Mouse (Mus musculus) left cerebral cortex, postnatal 4 days (tissue): Measurements from ENCODE around the gene Lhfpl2. TPM values are rescaled to one million over a fixed set of nuclear protein-coding genes. Genes with fewer than 3 reads are reported as not detected.

Experiments used
- DNase-seq: peaks from one replicate; pipeline ENCODE4 v3.0.0-alpha.2; 2022
- intact Hi-C: fragments of 180-260 bp; cut with DNase I; formaldehyde crosslinking; loops from one replicate; pipeline ENCODE4 v1.15.1; 2025
- total RNA-seq, 2 experiments: library from RNA; stranded (reverse); gene quantifications; 2 replicates each; pipeline ENCODE4 v1.2.3; 2021

The Lhfpl2 gene
- total RNA-seq, 2 experiments from 2014 or later: 23.1 to 26.7 TPM

- DNase-seq: no peak
- intact Hi-C loops: no loop called here
These were observed 114.0 kb downstream of the Lhfpl2 start for GRCm38 (mm10) chr13:94171612-94172011.

- no peak for DNase-seq
- intact Hi-C loops: no loop called here
These were observed 115.1 kb downstream of the Lhfpl2 start for GRCm38 (mm10) chr13:94172533-94173310.

DNA sequence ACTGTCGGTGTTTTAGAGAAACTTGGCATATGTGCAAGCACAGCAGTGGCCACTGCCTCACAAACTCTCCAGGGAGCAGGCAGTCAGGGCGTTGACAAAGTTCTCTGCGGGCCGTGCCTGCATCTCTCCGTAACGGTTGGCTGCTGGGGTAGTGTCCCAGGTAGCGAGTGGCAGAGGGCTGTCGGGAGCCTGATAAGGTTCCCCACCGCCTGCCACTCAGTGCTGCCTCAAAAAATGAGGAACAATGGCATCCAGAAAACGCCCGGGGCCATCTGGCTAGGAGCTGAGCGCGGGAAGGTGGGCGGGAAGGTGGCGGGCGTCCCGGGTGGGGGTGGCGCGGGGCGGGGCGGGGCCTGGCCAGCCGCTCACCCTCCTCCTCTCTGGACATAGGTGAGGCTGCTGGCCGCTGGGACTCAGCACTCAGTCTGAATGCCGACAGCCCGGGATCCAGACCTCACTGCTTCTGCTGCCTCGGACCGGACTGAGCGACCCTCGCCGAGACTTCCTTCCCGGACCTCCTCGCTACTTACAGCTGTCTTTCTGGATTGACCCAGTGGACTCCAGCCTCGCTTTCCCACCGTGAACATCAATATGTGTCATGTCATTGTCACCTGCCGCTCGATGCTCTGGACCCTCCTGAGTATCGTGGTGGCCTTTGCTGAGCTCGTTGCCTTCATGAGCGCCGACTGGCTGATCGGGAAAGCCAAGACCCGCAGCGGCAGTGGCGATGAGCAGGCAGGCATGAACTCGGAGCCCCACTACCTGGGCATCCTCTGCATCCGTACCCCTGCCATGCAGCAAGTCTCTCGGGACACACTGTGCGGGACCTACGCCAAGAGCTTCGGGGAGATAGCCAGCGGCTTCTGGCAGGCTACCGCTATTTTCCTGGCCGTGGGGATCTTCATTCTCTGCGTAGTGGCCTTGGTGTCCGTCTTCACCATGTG is 116.3 kb downstream of the Lhfpl2 start:
- intact Hi-C loops: no loop called here

DNA sequence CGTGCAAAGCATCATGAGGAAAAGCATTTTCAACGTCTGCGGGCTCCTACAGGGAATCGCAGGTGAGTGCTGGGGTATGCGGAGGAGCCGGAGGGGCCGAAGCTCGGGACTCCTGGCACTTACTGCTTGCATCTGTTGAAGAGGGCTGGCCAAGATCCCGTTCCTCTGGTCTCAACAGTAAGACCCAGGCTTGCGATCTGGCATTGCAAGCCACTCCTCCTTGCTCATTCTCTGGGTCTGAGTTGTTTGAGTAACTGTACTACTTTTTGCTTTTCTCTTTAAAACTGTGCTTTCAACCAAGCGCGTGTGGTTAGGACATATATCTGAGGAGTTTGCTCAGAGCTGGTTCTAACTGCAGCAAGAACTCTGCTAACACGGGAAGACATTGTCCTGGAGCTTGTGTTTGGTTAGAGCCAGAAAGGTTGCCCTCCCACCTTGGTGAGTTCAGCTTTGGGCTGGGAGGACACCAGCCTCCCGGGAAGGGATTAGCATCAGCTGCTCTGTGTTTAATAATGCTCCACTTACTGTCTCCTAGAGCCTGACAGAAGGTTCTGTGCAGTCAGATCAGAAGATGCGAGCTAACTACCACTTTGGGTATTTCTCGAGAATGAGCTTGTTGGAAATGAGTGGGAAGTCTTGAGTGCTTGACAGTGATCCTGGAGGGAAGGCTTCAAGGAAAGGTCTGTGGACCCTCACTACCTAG is 117.1 kb downstream of the Lhfpl2 start:
- intact Hi-C loops: no loop called here
- peak; percentile 70 for DNase-seq

More for the DNA sequence above, 116.3 kb downstream of the Lhfpl2 start:
- peak; percentile 60 for DNase-seq

DNA sequence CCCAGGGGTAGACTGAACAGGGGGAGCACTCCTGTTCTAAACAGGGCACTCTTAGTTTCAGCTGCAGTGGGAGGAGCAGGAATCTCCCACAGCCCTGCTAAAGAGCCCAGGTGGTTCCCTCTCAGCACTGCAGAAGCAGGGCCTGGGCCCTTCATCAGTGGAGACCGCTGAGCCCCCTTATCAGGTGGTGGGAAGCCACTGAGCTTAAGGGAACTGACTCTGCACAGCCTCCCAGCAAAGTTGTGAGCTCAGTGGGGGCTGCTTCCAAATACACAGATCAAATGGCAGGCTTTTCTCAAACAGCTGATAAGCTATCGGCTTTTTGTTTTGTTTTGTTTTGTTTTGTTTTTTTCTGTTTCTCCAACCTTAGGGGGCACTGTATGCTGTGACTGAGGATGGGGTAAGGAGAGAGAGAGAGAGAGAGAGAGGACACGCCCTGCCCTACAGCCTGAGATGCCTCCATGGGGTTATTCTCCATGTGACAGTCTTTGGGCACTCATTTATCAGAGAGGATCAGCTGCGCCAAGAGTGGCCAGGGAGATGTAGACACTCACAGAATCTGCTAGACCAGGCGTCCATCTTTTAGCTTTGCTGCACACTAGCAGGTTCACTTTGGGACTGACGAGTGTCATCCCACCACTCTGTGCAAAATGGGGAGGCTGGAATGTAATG is 117.9 kb downstream of the Lhfpl2 start:
- DNase-seq: no peak
- intact Hi-C loops: no loop called here

- DNase-seq: no peak
- intact Hi-C loops: no loop called here
These were observed 119.6 kb downstream of the Lhfpl2 start for GRCm38 (mm10) chr13:94177148-94177547.

- DNase-seq: peak; percentile 89
- intact Hi-C loops: no loop called here
These were observed 120.9 kb downstream of the Lhfpl2 start for GRCm38 (mm10) chr13:94178401-94179040.

- DNase-seq: no peak
- intact Hi-C loops: no loop called here
These were observed 123.2 kb downstream of the Lhfpl2 start for GRCm38 (mm10) chr13:94180477-94181420.

- intact Hi-C loops: no loop called here
- no peak for DNase-seq
These were observed 124.4 kb downstream of the Lhfpl2 start for GRCm38 (mm10) chr13:94182026-94182425.

DNA sequence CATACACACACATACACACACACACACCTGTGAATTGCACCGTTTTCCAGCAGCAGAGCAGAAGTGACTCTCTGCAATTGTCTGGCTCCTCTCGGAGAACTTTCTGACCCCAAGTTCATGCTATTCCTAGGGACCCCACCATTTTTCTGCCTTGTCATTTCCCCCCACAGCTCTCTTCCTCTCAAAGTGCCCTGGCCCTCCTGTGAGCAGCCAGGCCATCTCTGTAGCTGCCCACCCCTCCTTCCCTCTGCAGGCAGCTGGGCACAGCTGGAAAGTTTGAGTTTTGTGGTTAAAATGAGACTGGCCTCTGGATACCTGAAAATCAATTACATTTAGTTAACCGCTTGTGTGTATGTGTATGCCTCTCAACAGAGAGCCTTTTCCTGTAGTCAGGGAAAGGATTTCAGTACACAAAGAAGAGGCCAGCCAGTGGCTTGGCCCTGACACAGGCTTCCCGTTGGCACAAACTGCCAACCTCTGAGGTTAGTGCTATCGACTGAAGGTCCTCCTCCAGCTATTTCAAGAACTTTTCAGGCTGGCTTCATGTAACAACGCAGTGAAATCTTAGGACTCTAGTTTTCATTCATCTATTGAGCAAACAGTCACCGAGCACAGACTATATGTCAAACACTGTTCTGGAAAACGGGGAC is 125.9 kb downstream of the Lhfpl2 start:
- intact Hi-C loops: no loop called here
- DNase-seq: no peak

DNA sequence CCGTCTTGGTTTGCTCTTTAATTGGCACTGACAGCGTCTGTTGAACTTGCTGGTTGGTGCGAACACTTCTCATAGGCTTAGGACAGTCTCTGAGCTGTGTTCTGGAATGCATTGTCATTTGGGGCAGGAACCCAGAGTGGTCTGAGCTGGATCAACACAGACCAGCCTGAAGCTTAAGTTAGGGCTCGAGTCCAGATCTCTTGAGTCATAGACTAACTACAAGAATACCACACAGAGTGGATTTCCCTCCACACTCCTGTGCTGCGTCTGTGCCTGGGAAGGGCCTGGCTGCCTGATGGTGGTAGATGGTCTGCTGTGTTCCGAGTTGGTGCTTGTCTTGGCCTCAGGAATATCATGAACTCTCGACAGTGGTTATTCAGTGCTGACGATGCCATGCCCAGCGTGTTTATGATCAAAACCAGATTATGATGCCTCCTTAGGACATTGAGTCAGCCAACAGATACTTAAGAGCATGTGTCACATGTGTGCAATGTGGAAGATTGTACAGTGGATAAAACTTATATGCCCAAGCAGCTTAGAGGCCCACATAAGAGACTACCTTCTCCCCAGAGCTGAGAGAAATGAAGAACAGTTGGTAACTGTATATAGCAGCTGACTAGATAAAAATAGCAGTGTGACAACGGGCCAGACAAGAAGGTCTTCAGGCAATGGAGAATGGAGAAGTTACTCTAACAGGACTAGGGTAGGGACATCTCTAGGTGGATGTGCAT is 127.3 kb downstream of the Lhfpl2 start:
- intact Hi-C loops: no loop called here
- no peak for DNase-seq

- intact Hi-C loops: no loop called here
- no peak for DNase-seq
These were observed 128.0 kb downstream of the Lhfpl2 start for GRCm38 (mm10) chr13:94185631-94186030.

- no peak for DNase-seq
- intact Hi-C loops: no loop called here
These were observed 130.8 kb downstream of the Lhfpl2 start for GRCm38 (mm10) chr13:94188200-94189086.

DNA sequence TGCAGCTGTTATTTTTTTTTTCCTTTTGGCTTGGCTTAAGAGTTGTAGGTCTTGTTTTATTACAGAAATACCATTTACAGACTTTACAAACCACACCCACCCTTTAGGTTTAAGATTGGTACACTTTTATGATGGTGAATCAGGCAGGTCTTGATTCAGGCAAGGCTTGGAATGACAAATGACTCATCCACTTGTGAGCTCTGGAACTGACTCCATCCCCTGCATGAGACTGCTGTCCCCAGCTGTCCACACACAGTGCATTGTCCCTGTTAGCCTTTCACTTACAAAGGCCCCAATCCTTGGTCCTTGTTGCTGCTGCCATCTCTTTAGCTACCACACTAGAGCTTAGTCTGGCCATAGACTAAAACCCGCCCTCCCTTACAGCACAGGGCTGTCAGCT is 132.8 kb downstream of the Lhfpl2 start:
- intact Hi-C loops: no loop called here
- no peak for DNase-seq

DNA sequence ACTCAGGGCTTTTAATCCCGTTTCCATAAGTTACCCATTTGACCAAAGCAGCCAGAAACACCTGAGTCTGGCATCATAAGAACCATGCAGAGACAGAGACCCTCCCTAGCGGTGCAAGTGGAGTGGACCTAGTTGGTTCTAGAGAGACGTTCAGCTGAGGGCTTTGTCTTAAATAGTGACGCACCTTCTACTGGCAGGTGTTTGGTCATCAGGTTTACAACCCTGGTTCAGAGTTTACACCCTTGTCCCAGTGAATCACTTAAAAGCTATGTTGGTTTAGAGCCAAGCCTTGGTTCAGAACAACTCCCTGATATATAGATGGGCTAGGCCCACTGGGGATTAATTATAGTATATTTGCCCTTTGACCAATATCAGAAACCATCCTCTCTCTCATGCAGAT is 135.6 kb downstream of the Lhfpl2 start:
- DNase-seq: no peak
- intact Hi-C loops: no loop called here

DNA sequence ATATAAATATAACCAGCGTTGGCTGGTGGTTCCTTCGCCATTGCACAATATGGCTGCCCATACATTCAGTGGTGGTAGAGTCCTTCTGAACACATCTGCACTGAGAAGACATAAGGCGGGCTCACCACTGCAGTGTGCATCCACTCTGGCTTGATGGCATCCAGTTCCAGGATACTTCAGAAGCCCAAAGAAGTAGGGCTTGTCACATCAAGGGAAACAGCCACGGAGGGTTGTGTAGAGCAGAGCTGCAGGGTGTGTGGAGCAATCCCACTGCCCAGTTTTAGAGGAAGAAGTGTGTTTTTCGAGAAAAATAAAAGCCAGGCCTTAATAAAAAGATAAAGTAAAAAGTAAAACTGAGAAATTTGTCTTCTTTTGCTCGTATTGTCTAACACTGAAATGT is 141.0 kb downstream of the Lhfpl2 start:
- DNase-seq: no peak
- intact Hi-C loops: no loop called here

DNA sequence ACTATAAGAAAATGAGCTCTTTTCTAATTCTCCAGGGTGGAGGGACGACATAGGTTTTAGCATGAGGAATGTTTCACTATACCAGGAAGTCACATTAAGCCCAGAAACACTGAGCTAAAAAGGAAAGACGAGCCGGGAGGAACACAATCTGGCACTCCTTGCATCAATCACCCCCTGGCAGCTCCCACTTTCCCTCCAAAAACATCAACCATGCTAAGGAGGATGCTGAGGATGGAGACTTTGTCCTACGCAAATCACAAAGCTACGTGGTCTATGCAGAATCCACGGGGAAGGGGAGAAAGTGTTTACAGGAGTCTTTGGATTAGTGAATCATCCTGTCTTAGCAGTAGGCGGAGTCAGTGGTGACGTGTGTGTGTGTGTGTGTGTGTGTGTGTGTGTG is 142.2 kb downstream of the Lhfpl2 start:
- intact Hi-C loops: loop anchor here (5.0 kb wide), 1 partner anchor 408 kb away; no protein-coding TSS in a partner anchor
- no peak for DNase-seq
